Mouse (Mus musculus) hematopoietic stem cell, adult 5-6 weeks (primary cell): ENCODE data around the gene Chchd4. TPM values are rescaled to one million over a fixed set of nuclear protein-coding genes. Genes with fewer than 3 reads are reported as not detected.
A peak's percentile ranks its signal among the peaks of the same experiment; 100 is the strongest.
"Not testable (repeated sequence)": the region's sequence is repeated elsewhere in the genome, so short reads cannot be mapped to it uniquely, and the experiment has no call there.

Experiments used
- ATAC-seq, 2 experiments: fragments of 125-278 bp in 1 of 2; replicated peaks in 1 of 2; 2 replicates each; pipeline ENCODE4 v1.8.0; 2016 to 2017; ENCODE audit warnings: inconsistent platforms in 2 of 2, mild to moderate bottlenecking in 2 of 2, moderate number of reproducible peaks in 2 of 2, low read depth in 1 of 2, moderate TSS enrichment in 1 of 2; ENCODE audit not compliant: low FRiP score in 2 of 2, poor library complexity in 2 of 2, severe bottlenecking in 2 of 2, insufficient read depth in 1 of 2, low TSS enrichment in 1 of 2
- total RNA-seq: library from RNA; stranded (forward); fragments of 172-1452, 232-1000 nt; gene quantifications from 2 replicates; pipeline ENCODE4 v1.2.3, GENCODE M21; 2017

Chchd4 gene
- total RNA-seq, 1 experiment from 2014 or later = 20.3 TPM

DNA sequence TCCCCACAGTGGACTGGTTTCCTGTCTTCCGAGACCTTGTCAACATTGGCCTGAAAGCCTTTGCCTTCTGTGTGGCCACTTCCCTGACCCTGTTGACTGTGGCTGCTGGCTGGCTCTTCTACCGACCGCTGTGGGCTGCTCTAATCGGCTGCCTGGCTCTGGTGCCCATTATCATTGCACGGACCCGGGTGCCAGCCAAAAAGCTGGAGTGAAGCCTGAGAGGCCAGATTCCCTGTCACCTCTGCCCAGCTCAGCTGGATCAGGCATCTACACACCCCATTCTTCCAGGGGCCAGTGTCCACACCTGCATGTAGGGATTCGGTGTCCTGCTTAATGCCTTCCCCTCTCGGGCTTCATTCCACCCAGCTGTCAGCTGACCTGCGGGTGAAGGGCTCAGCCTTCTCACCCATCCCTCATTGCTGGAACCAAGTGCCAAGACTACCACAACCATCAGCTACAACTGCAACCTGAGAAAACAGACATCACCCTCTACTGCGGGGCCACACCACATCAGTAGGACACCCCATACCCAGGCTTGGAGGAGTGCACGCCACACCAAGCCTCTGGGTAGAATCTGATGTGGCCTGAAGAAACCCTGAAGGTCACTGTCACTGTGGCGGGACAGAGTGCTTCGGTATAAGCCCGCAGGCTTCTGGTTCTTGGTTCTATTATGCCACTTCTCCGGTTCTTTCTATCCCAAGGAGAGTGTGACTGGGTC lies 13.5 kb upstream of the Chchd4 start:
- no peak for ATAC-seq

GRCm38 (mm10) chr6:91483371-91483770 lies 10.0 kb upstream of the Chchd4 start:
- no peak for ATAC-seq

GRCm38 (mm10) chr6:91476541-91476940 lies 3.2 kb upstream of the Chchd4 start:
- ATAC-seq = no peak

DNA sequence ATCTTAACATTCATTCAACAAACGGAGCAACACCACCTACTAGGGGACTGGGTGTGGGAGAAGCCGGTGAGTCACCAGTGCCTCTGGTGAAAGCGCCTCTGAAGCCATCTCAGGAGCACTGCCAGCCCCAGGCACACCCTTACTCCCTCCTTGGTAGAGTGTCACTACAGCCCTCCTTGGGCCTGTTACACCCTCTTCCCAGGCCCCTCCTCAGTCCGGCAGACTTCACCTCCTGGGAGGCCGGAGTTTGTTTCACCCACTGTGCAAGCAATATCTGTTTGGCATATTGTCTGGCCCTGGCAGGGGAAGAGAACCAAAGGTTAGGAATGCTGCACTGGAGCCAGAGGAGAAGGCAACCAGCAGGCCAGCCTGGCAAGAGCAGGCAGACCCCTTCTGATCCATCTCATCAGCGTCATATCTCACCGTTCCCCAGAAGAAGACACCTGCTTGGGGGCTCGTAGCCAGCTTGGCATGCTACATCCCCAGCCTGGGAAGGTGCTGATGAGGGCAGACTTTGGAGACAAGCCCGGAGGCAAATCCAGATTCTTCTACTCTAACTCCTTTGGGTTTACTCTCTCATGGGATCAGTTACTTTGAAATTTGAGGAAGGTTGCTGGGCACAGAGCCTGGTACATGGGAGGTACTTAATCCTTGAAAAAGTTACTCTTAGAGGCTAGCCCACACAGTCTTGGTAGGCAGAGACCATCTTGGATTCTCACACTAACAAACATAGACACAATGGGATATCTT lies 1.3 kb upstream of the Chchd4 start:
- ATAC-seq = no peak

DNA sequence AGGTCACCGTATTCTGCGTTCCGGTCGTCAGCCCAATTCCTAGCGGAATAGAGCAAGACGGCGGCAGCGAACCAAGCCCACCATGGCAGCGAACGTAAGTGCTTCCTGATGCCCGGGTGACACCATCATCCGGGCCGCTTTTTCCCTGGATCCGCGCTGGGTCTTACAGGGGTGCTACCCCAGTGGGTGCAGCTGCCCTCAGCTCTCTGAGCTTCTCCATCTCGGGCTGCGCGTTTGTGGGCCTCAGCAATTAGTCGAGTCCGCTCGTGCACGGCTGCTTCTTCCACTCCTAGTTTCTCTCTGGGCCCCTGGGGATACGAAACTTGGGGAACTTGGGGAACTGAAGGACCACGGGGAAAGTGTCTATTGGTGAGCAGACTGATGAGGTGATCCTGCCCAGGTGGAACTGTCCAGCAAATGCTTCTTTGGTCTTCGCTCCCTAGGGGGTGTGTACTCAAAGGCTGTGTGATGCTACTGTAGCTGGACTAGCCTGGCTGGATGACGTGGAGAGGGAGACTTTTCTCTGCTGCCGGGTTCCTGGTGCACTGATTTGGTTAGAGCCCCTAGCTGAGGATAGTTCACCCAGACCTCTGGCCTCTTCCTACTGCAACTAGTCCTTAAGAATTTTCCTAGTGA lies 577 bp upstream of the Chchd4 start:
- peak; percentile 20 to 37 for ATAC-seq

GRCm38 (mm10) chr6:91472319-91472718 lies 1.0 kb downstream of the Chchd4 start:
- ATAC-seq = no peak

DNA sequence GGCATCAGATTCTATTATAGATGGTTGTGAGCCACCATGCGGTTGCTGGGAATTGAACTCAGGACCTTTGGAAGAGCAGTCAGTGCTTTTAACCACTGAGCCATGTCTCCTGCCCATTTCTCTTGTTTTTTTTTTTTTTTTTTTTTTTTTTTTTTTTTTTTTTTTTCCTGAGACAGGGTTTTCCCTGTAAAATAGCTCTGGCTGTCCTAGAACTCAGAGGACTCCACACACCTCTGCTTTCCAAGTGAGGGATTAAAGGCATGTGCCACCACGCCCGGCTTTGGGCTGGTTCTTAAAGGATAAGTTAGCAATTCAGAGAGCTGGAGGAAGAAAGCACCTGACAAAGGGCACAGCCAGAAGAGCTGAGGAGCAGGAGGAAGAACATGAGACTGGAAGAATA lies 1.9 kb downstream of the Chchd4 start:
- ATAC-seq = not testable (repeated sequence)

GRCm38 (mm10) chr6:91470712-91471111 lies 2.6 kb downstream of the Chchd4 start:
- no peak for ATAC-seq

DNA sequence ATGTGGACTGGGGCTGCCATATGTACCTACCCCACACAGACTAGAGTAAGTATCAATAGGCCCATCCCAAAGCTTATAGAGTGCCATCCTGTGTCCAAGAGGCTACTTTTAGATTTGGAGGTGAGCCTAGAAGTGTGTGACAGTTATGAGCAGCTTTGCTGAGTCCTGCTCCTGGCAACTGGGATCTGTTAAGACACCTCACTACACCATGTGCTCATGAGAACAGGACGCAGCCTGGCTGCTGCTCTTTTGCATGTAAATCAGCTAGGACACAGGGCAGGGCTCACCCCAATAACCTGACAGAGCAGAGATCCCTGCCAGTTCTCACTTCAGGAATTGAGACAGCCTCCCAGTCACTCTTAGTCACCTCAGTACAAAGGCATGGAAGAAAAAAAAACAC lies 6.2 kb downstream of the Chchd4 start:
- ATAC-seq = no peak

- ATAC-seq = no peak
Measured at GRCm38 (mm10) chr6:91465756-91466155, 7.6 kb downstream of the Chchd4 start.

- peak; percentile 25 to 56; a peak in 1 of 4 replicates for ATAC-seq
Measured at GRCm38 (mm10) chr6:91459471-91459870, 13.9 kb downstream of the Chchd4 start.

DNA sequence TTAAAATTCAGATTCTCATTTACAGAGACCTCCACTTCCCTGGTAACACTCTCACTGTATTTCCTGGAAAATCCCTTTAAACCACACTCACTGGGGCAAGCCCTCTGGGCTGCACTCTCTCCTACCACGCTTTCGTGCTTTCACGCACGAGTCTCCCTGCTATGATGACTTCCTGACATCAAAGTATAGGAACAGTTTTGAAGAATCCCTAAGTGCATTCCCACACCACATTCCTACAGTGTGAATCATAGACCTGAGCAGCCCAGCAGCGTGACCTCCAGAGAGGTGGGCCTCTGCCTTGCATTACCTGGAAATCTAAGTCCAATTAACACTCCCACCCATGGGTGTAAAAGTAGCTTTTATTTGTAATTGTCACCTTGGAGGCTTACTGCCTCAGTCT lies 18.8 kb downstream of the Chchd4 start:
- no peak for ATAC-seq

DNA sequence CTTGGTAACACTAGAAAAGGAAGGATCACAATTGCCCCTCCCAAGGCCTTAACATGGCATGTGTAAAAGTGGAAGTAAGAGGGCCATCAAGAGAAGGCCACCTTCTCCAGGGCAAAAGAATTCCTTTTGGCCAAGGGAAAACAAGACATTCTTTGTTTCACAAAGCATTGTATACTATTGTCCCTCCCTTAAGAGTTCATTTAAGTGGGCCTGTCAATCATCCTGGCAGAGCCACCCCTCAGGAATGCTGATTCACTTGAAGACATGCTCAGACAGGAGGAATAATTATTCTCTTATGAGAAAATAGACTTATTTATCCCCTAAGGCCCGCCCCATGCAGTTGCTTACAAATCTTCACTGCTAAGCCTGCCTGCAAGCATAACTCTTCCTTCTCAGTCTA lies 21.3 kb downstream of the Chchd4 start:
- no peak for ATAC-seq

GRCm38 (mm10) chr6:91449472-91450225 lies 23.7 kb downstream of the Chchd4 start:
- ATAC-seq = no peak

- ATAC-seq = no peak
Measured at GRCm38 (mm10) chr6:91445316-91445715, 28.0 kb downstream of the Chchd4 start.

GRCm38 (mm10) chr6:91441145-91441662 lies 32.1 kb downstream of the Chchd4 start:
- peak; percentile 18 to 50; a peak in 3 of 4 replicates for ATAC-seq

GRCm38 (mm10) chr6:91440474-91441144 lies 32.7 kb downstream of the Chchd4 start:
- peak; percentile 94 to 97 for ATAC-seq
